Mouse (Mus musculus) forebrain, embryonic 14.5 days (tissue): ENCODE measurements around the gene Zfp746. TPM values are rescaled to one million over a fixed set of nuclear protein-coding genes. Genes with fewer than 3 reads are reported as not detected.

ENCODE experiments used
- ATAC-seq: fragments of 200-750 bp; cut with Nextera tagmentation; 2 replicates; pipeline ENCODE4 v1.8.0; 2017; ENCODE audit warnings: mild to moderate bottlenecking, moderate library complexity
- DNase-seq: peaks from one replicate; pipeline ENCODE4 v3.0.0-alpha.2; 2015; ENCODE audit warnings: low spot score
- H3K27ac ChIP-seq: fragments of 300-500 bp; sonication (generic); 2 replicates; pipeline ENCODE4 v1.5.1; 2014; ENCODE audit warnings: low read depth, mild to moderate bottlenecking, control low read depth, low read length, moderate library complexity
- H3K27me3 ChIP-seq: fragments of 300-500 bp; sonication (generic); replicated peaks from 2 replicates; pipeline ENCODE4 v1.6.1; 2014; ENCODE audit warnings: low read length, control low read depth, mixed read lengths; ENCODE audit not compliant: control insufficient read depth, insufficient read depth
- H3K36me3 ChIP-seq: fragments of 300-500 bp; sonication (generic); 2 replicates; pipeline ENCODE4 v1.6.1; 2014; ENCODE audit warnings: low read length, control low read depth; ENCODE audit not compliant: control insufficient read depth, insufficient read depth
- H3K4me1 ChIP-seq: fragments of 300-500 bp; sonication (generic); 2 replicates; pipeline ENCODE4 v1.6.1; 2014; ENCODE audit warnings: antibody characterized with exemption, low read length, control low read depth; ENCODE audit not compliant: control insufficient read depth, insufficient read depth
- H3K4me2 ChIP-seq: fragments of 300-500 bp; sonication (generic); 2 replicates; pipeline ENCODE4 v1.6.1; 2014; ENCODE audit warnings: mild to moderate bottlenecking, control low read depth, low read length
- H3K4me3 ChIP-seq: fragments of 300-500 bp; sonication (generic); 2 replicates; pipeline ENCODE4 v1.5.1; 2014; ENCODE audit warnings: low read depth, low read length, control low read depth
- H3K9ac ChIP-seq: fragments of 300-500 bp; sonication (generic); 2 replicates; pipeline ENCODE4 v1.6.1; 2014; ENCODE audit warnings: mild to moderate bottlenecking, low read length, control low read depth, moderate library complexity
- H3K9me3 ChIP-seq: fragments of 300-500 bp; sonication (generic); replicated peaks from 2 replicates; pipeline ENCODE4 v1.6.1; 2016; ENCODE audit warnings: low read length, control low read depth, mixed read lengths; ENCODE audit not compliant: control insufficient read depth
- WGBS: fragments of 180-500 bp; shearing (Covaris S2); extraction: QIAGEN DNeasy Blood & Tissue Kit; methylation state at CpG from one replicate; pipeline ENCODE4 v1.1.7; 2014; 5-methylcytosine and 5-hydroxymethylcytosine counted together
- polyA plus RNA-seq: library from polyadenylated mRNA; unstranded; fragments of >200 nt; fragmentation: Nextera tagmentation; extraction: Ambion mirVana; gene quantifications from 2 replicates; pipeline ENCODE4 v1.2.1, GENCODE M21; 2014

Zfp746 gene
- polyA plus RNA-seq, 1 experiment from 2014 or later = 17.7 TPM

- H3K4me2 ChIP-seq = no peak overlapping the region
- no peaks in the 10 kb centered on the region for H3K9me3 ChIP-seq
- no peak overlapping the region for H3K27ac ChIP-seq
- ATAC-seq (no peak), DNase-seq (no peak)
- H3K27me3 ChIP-seq = no peaks in the 10 kb centered on the region
- 85% methylated on average over 5 of the region's 5 CpGs for WGBS
- no peak overlapping the region for H3K4me3 ChIP-seq
- no peaks in the 10 kb centered on the region for H3K4me1 ChIP-seq
- H3K36me3 ChIP-seq = peaks cover 62% of the 10 kb centered on the region
- no peak overlapping the region for H3K9ac ChIP-seq
These were observed 13.1 kb downstream of the Zfp746 start for GRCm38 (mm10) chr6:48073316-48073715.

GRCm38 (mm10) chr6:48067492-48067891, 18.9 kb downstream of the Zfp746 start:
- H3K9ac ChIP-seq = no peak overlapping the region
- peaks cover 66% of the 10 kb centered on the region for H3K36me3 ChIP-seq
- no peaks in the 10 kb centered on the region for H3K9me3 ChIP-seq
- no peaks in the 10 kb centered on the region for H3K27me3 ChIP-seq
- ATAC-seq (no peak), DNase-seq (no peak)
- H3K27ac ChIP-seq = no peak overlapping the region
- H3K4me3 ChIP-seq = no peak overlapping the region
- H3K4me2 ChIP-seq = no peak overlapping the region
- 97% methylated on average over 3 of the region's 3 CpGs for WGBS
- no peaks in the 10 kb centered on the region for H3K4me1 ChIP-seq

- peaks cover 70% of the 10 kb centered on the region for H3K36me3 ChIP-seq
- 93% methylated on average over 6 of the region's 6 CpGs for WGBS
- no peaks in the 10 kb centered on the region for H3K4me1 ChIP-seq
- no peaks in the 10 kb centered on the region for H3K9me3 ChIP-seq
- no peaks in the 10 kb centered on the region for H3K27me3 ChIP-seq
- H3K4me2 ChIP-seq = no peak overlapping the region
- H3K9ac ChIP-seq = no peak overlapping the region
- ATAC-seq (no peak), DNase-seq (no peak)
- no peak overlapping the region for H3K27ac ChIP-seq
- no peak overlapping the region for H3K4me3 ChIP-seq
These were observed 20.8 kb downstream of the Zfp746 start for GRCm38 (mm10) chr6:48065587-48066075.

GRCm38 (mm10) chr6:48064451-48064850, 21.9 kb downstream of the Zfp746 start:
- ATAC-seq (no peak), DNase-seq (no peak)
- Histone ChIP-seq H3K9ac (no peak overlapping the region), H3K4me2 (no peak overlapping the region), H3K4me3 (no peak overlapping the region), H3K4me1 (no peaks in the 10 kb centered on the region), H3K9me3 (no peaks in the 10 kb centered on the region), H3K27ac (no peak overlapping the region), H3K27me3 (no peaks in the 10 kb centered on the region), H3K36me3 (peaks cover 67% of the 10 kb centered on the region)
- WGBS = 92% methylated on average over 14 of the region's 14 CpGs

GRCm38 (mm10) chr6:48063940-48064339, 22.5 kb downstream of the Zfp746 start:
- ATAC-seq = no peak
- H3K36me3 ChIP-seq = peaks cover 67% of the 10 kb centered on the region
- WGBS = 93% methylated on average over 28 of the region's 28 CpGs

GRCm38 (mm10) chr6:48060895-48061294, 25.5 kb downstream of the Zfp746 start:
- Histone ChIP-seq H3K4me2 (no peak overlapping the region), H3K4me1 (no peaks in the 10 kb centered on the region), H3K36me3 (peaks cover 38% of the 10 kb centered on the region), H3K4me3 (no peak overlapping the region), H3K27ac (no peak overlapping the region), H3K9ac (no peak overlapping the region), H3K27me3 (no peaks in the 10 kb centered on the region), H3K9me3 (no peaks in the 10 kb centered on the region)
- ATAC-seq (no peak), DNase-seq (no peak)
- 97% methylated on average over 1 of the region's 1 CpGs for WGBS

More at GRCm38 (mm10) chr6:48063940-48064339, 22.5 kb downstream of the Zfp746 start:
- no peaks in the 10 kb centered on the region for H3K9me3 ChIP-seq
- no peaks in the 10 kb centered on the region for H3K4me1 ChIP-seq
- no peaks in the 10 kb centered on the region for H3K27me3 ChIP-seq
- no peak overlapping the region for H3K27ac ChIP-seq
- no peak for DNase-seq
- no peak overlapping the region for H3K4me2 ChIP-seq
- H3K9ac ChIP-seq = no peak overlapping the region
- no peak overlapping the region for H3K4me3 ChIP-seq

- Histone ChIP-seq H3K27ac (no peak overlapping the region), H3K36me3 (peaks cover 34% of the 10 kb centered on the region)
- no peak for ATAC-seq
These were observed 26.0 kb downstream of the Zfp746 start for GRCm38 (mm10) chr6:48060421-48060820.

GRCm38 (mm10) chr6:48052136-48052535, 34.3 kb downstream of the Zfp746 start:
- Histone ChIP-seq H3K4me2 (no peak overlapping the region), H3K9me3 (no peaks in the 10 kb centered on the region), H3K4me1 (peaks cover 3% of the 10 kb centered on the region; the same call in 1 of the 2 replicates), H3K27ac (no peak overlapping the region), H3K27me3 (no peaks in the 10 kb centered on the region), H3K4me3 (no peak overlapping the region), H3K9ac (no peak overlapping the region), H3K36me3 (no peaks in the 10 kb centered on the region)
- no peak for DNase-seq
- 85% methylated on average over 6 of the region's 6 CpGs for WGBS
- ATAC-seq = no peak

More at GRCm38 (mm10) chr6:48060421-48060820, 26.0 kb downstream of the Zfp746 start:
- Histone ChIP-seq H3K9ac (no peak overlapping the region), H3K4me1 (no peaks in the 10 kb centered on the region), H3K4me3 (no peak overlapping the region), H3K27me3 (no peaks in the 10 kb centered on the region), H3K9me3 (no peaks in the 10 kb centered on the region), H3K4me2 (no peak overlapping the region)
- DNase-seq = no peak
- WGBS = 81% methylated on average over 2 of the region's 2 CpGs

- 82% methylated on average over 2 of the region's 2 CpGs for WGBS
- no peak for ATAC-seq
These were observed 34.7 kb downstream of the Zfp746 start for GRCm38 (mm10) chr6:48051666-48052065.

More at GRCm38 (mm10) chr6:48051666-48052065, 34.7 kb downstream of the Zfp746 start:
- no peak overlapping the region for H3K4me2 ChIP-seq
- no peaks in the 10 kb centered on the region for H3K36me3 ChIP-seq
- H3K4me3 ChIP-seq = no peak overlapping the region
- H3K9me3 ChIP-seq = no peaks in the 10 kb centered on the region
- no peak overlapping the region for H3K9ac ChIP-seq
- no peak for DNase-seq
- H3K27me3 ChIP-seq = no peaks in the 10 kb centered on the region
- peaks cover 7% of the 10 kb centered on the region; the same call in 1 of the 2 replicates for H3K4me1 ChIP-seq
- H3K27ac ChIP-seq = no peak overlapping the region
